Mouse (Mus musculus) midbrain, embryonic 13.5 days (tissue): ENCODE data around the gene Tcf7l2. TPM values are rescaled to one million over a fixed set of nuclear protein-coding genes. Genes with fewer than 3 reads are reported as not detected.

ENCODE experiments used
- ATAC-seq: fragments of 200-750 bp; cut with Nextera tagmentation; 2 replicates; pipeline ENCODE4 v1.8.0; 2017; ENCODE audit warnings: mild to moderate bottlenecking, moderate TSS enrichment, moderate library complexity
- H3K27ac ChIP-seq: fragments of 300-500 bp; sonication (generic); 2 replicates; pipeline ENCODE4 v1.5.1; 2015; ENCODE audit warnings: inconsistent platforms, mild to moderate bottlenecking, moderate library complexity
- H3K27me3 ChIP-seq: fragments of 300-500 bp; sonication (generic); 2 replicates; pipeline ENCODE4 v1.6.1; 2015; ENCODE audit warnings: mild to moderate bottlenecking, inconsistent platforms
- H3K36me3 ChIP-seq: fragments of 300-500 bp; sonication (generic); 2 replicates; pipeline ENCODE4 v1.6.1; 2015; ENCODE audit warnings: mild to moderate bottlenecking, inconsistent platforms
- H3K4me1 ChIP-seq: fragments of 300-500 bp; sonication (generic); replicated peaks from 2 replicates; pipeline ENCODE4 v1.6.1; 2015; ENCODE audit warnings: inconsistent platforms
- H3K4me2 ChIP-seq: fragments of 300-500 bp; sonication (generic); replicated peaks from 2 replicates; pipeline ENCODE4 v1.6.1; 2015; ENCODE audit warnings: moderate library complexity, mild to moderate bottlenecking, inconsistent platforms
- H3K4me3 ChIP-seq: fragments of 300-500 bp; sonication (generic); replicated peaks from 2 replicates; pipeline ENCODE4 v1.5.1; 2015; ENCODE audit warnings: mild to moderate bottlenecking, inconsistent platforms
- H3K9ac ChIP-seq: fragments of 300-500 bp; sonication (generic); replicated peaks from 2 replicates; pipeline ENCODE4 v1.6.1; 2015; ENCODE audit warnings: mild to moderate bottlenecking, inconsistent platforms
- H3K9me3 ChIP-seq: fragments of 300-500 bp; sonication (generic); 2 replicates; pipeline ENCODE4 v1.6.1; 2016; ENCODE audit warnings: mild to moderate bottlenecking, inconsistent platforms
- WGBS: fragments of 180-500 bp; shearing (Covaris S2); methylation state at CpG from one replicate; pipeline ENCODE4 v1.1.7; 2015; 5-methylcytosine and 5-hydroxymethylcytosine counted together
- polyA plus RNA-seq: library from polyadenylated mRNA; unstranded; fragments of >200 nt; fragmentation: Nextera tagmentation; extraction: Ambion mirVana; gene quantifications from 2 replicates; pipeline ENCODE4 v1.2.1, GENCODE M21; 2015

Gene Tcf7l2
- polyA plus RNA-seq, 1 experiment from 2014 or later = 584 TPM

DNA sequence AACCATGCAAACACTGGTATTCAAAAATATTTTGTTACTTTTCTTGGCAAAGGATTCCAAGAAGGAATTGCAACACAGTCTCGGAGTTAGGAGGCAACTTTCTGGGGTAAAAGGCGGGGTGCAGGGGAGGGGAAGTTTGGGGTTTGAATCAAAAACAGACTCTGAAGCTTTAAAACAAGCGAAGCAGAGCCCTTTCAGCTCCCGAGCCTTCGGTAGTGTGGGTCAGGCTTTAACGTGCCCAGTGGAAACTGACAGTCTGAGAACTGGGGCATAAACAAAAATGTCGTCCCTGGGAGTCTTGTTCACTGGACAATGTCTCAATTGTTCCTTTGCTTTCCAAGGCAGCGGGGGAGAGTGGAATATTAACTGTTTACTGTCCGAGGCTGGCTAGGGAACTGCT, 96.3 kb downstream of the Tcf7l2 start:
- peak overlapping the region; percentile 36 for H3K4me2 ChIP-seq
- H3K4me3 ChIP-seq = no peak overlapping the region
- H3K4me1 ChIP-seq = peaks cover 63% of the 10 kb centered on the region
- H3K27ac ChIP-seq = peak overlapping the region; percentile 72
- peak; percentile 48 for ATAC-seq
- H3K27me3 ChIP-seq = no peaks in the 10 kb centered on the region
- H3K9ac ChIP-seq = 0 out of 2 replicates have a peak overlapping the region, but pooled peaks have one; percentile 25
- H3K36me3 ChIP-seq = peaks cover 3% of the 10 kb centered on the region; the same call in 1 of the 2 replicates
- no peaks in the 10 kb centered on the region for H3K9me3 ChIP-seq
- 3% methylated on average over 9 of the region's 9 CpGs for WGBS

DNA sequence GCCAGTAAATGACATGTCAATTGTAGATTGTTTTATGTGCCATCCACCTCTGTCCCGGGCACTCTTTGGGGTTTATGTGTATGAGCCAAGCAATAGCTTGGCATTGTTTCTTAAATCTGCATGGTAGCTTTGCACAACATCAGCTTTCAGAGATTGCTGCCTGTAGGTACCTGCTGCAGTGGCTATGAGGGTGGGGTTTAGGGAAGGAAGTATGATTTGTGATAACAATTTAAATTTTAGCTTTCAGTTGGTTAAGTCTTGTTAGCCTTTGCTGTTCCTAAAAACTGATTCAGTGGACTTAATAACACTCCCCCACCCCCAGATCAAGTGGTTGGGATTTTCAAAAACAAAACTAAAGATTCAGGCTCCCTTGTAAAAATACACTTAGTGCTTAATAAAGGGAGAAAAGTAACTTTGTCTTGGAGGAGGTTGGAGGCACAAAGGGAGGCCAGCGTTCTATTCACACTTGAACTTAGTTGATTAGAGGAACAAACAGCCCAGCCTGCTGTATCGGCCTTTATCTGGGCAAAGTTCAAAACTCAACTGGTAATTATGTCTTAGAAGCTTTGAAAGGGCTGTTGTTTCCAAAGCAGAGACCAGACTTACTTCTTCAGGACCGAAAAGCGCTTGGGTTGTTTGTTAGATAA, 96.9 kb downstream of the Tcf7l2 start:
- Histone ChIP-seq H3K4me2 (peak overlapping the region; percentile 36), H3K36me3 (peaks cover 3% of the 10 kb centered on the region; the same call in 1 of the 2 replicates), H3K4me1 (peaks cover 63% of the 10 kb centered on the region), H3K4me3 (no peak overlapping the region), H3K27me3 (no peaks in the 10 kb centered on the region), H3K9ac (no peak overlapping the region), H3K9me3 (no peaks in the 10 kb centered on the region), H3K27ac (peak overlapping the region; percentile 72)
- 22% methylated on average over 5 of the region's 5 CpGs for WGBS
- no peak for ATAC-seq

- no peak overlapping the region for H3K9ac ChIP-seq
- H3K27me3 ChIP-seq = no peaks in the 10 kb centered on the region
- H3K9me3 ChIP-seq = no peaks in the 10 kb centered on the region
- no peak for ATAC-seq
- H3K4me2 ChIP-seq = no peak overlapping the region
- peaks cover 63% of the 10 kb centered on the region for H3K4me1 ChIP-seq
- H3K4me3 ChIP-seq = no peak overlapping the region
- WGBS = 70% methylated on average over 10 of the region's 10 CpGs
- no peaks in the 10 kb centered on the region for H3K36me3 ChIP-seq
- H3K27ac ChIP-seq = peak overlapping the region; percentile 72
These were observed 97.5 kb downstream of the Tcf7l2 start for GRCm38 (mm10) chr19:55839036-55839555.

DNA sequence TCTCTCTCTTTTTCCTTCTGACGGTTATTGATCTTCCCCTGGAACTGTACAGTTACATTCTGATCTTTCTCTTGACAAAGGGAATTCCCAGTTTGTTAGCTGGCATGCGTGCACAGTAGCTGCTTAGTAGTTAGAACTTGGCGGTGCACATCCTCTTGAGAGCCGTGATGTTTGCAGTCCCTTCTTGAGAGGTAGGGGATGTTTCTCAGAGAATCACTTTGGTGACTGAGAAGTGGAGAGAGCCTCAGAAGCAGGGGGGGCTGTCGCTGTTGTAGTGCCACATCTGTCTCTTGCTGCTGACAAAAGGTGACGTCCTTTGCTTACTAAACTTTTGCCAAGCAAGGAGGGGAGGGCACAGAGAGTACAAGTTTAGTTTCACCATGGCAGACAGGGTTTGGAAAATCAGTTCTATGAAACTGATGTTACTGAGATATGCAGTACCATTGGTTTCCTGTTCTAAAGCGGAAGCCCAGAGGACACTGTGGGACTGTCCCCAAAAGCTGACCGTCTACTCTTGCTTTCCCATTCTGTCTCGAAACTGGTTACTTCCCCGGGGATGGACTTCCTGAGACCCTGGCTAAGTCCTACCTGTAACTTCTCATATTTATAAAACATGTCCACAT, 99.0 kb downstream of the Tcf7l2 start:
- WGBS = 66% methylated on average over 10 of the region's 10 CpGs
- Histone ChIP-seq H3K4me1 (peaks cover 73% of the 10 kb centered on the region), H3K36me3 (no peaks in the 10 kb centered on the region), H3K9ac (no peak overlapping the region), H3K4me3 (no peak overlapping the region), H3K9me3 (no peaks in the 10 kb centered on the region), H3K27me3 (no peaks in the 10 kb centered on the region), H3K27ac (no peak overlapping the region), H3K4me2 (no peak overlapping the region)
- ATAC-seq = no peak

DNA sequence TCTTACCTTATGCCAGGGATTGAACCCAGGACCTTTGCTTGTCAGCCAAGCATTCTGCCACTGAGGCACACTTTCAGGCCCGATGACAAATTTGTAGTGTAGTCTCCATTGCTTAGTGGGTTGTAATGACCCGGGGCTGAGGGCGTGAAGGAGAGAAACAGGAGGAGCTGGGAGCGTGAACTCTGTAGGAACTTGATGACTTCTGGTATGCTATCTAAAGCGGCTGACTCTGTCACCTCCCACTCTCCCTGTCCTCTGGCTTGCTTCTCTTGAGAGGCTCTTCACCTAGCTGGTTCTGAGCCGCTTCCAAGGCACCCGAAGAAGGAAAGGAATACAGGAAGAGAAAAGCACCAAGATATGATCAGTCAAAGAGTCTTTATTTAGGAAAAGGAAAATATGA, 100.4 kb downstream of the Tcf7l2 start:
- Histone ChIP-seq H3K27me3 (no peaks in the 10 kb centered on the region), H3K4me2 (no peak overlapping the region), H3K9me3 (no peaks in the 10 kb centered on the region), H3K36me3 (no peaks in the 10 kb centered on the region), H3K4me3 (no peak overlapping the region), H3K9ac (no peak overlapping the region), H3K4me1 (peaks cover 61% of the 10 kb centered on the region), H3K27ac (no peak overlapping the region)
- 85% methylated on average over 7 of the region's 7 CpGs for WGBS
- ATAC-seq = no peak

GRCm38 (mm10) chr19:55843111-55843887, 101.7 kb downstream of the Tcf7l2 start:
- H3K27ac ChIP-seq = no peak overlapping the region
- H3K27me3 ChIP-seq = no peaks in the 10 kb centered on the region
- no peak for ATAC-seq
- no peaks in the 10 kb centered on the region for H3K36me3 ChIP-seq
- H3K9me3 ChIP-seq = no peaks in the 10 kb centered on the region
- H3K4me3 ChIP-seq = no peak overlapping the region
- no peak overlapping the region for H3K4me2 ChIP-seq
- 86% methylated on average over 11 of the region's 11 CpGs for WGBS
- H3K9ac ChIP-seq = no peak overlapping the region
- peaks cover 51% of the 10 kb centered on the region for H3K4me1 ChIP-seq

DNA sequence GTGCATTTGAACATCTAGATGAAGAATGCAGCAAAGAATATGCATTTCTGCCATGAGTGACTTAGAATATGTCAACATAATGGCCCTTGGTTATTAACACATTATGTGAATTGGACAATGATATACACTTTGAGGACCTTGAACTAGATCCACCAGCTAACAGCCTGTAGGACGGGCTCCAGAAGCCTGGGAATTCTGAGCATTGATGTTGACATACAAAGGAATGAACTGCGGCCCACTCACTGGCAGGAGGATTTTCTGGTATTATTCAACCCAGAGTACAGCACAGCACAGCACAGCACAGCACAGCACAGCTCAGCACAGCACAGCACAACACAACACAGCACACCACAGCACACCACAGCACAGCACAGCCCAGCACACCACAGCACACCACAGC, 104.1 kb downstream of the Tcf7l2 start:
- Histone ChIP-seq H3K4me1 (peaks cover 38% of the 10 kb centered on the region), H3K4me3 (no peak overlapping the region), H3K27me3 (no peaks in the 10 kb centered on the region), H3K9ac (no peak overlapping the region), H3K9me3 (no peaks in the 10 kb centered on the region), H3K36me3 (no peaks in the 10 kb centered on the region), H3K27ac (no peak overlapping the region), H3K4me2 (no peak overlapping the region)
- WGBS = 43% methylated on average over 2 of the region's 2 CpGs
- no peak for ATAC-seq

DNA sequence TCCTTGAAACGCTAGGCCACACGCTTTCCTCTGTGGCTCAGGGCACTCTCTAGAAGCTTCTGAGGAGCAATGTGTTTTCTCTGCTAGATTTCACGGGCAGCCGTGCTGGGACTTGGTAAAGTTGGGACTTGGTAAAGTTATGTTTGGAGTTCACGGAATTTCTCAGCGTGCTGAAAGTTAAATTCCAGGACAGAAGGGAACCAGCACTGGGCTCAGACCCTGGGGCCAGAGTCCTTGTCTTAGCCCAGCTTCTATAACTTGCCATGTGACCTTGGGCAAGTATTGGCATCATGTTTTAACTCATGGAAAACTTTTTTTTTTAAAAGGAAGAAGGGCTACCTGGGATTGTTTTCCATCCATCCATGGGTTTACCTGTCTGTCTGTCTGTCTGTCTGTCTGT, 104.6 kb downstream of the Tcf7l2 start:
- Histone ChIP-seq H3K4me3 (no peak overlapping the region), H3K27me3 (no peaks in the 10 kb centered on the region), H3K36me3 (no peaks in the 10 kb centered on the region), H3K9ac (no peak overlapping the region), H3K4me2 (no peak overlapping the region), H3K27ac (no peak overlapping the region), H3K9me3 (no peaks in the 10 kb centered on the region), H3K4me1 (peaks cover 39% of the 10 kb centered on the region)
- ATAC-seq = no peak
- WGBS = 84% methylated on average over 6 of the region's 6 CpGs

DNA sequence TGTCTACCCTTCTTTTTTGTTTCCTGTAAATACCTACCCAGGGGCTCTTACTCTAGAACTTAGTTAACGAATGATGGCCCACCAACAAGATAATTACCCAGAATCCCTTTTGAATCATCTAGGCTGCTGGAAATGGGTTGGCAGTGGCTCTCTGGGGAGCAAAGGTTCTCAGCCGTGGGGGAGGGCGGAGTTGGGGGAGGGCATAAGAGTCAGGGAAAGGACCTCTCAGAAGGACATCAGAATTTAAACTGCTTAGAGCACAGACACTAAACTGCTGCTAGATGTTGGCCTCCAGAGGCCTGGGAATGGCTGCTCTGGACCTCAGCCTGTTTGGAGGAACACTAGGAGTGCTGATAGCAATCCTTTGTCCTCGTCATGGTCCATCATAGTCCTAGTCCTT, 105.4 kb downstream of the Tcf7l2 start:
- no peak overlapping the region for H3K4me3 ChIP-seq
- ATAC-seq = no peak
- no peaks in the 10 kb centered on the region for H3K27me3 ChIP-seq
- H3K9me3 ChIP-seq = no peaks in the 10 kb centered on the region
- H3K4me1 ChIP-seq = peaks cover 42% of the 10 kb centered on the region
- H3K4me2 ChIP-seq = no peak overlapping the region
- no peak overlapping the region for H3K9ac ChIP-seq
- 0 out of 2 replicates have a peak overlapping the region, but pooled peaks have one; percentile 35 for H3K27ac ChIP-seq
- no peaks in the 10 kb centered on the region for H3K36me3 ChIP-seq
- WGBS = 68% methylated on average over 4 of the region's 4 CpGs

DNA sequence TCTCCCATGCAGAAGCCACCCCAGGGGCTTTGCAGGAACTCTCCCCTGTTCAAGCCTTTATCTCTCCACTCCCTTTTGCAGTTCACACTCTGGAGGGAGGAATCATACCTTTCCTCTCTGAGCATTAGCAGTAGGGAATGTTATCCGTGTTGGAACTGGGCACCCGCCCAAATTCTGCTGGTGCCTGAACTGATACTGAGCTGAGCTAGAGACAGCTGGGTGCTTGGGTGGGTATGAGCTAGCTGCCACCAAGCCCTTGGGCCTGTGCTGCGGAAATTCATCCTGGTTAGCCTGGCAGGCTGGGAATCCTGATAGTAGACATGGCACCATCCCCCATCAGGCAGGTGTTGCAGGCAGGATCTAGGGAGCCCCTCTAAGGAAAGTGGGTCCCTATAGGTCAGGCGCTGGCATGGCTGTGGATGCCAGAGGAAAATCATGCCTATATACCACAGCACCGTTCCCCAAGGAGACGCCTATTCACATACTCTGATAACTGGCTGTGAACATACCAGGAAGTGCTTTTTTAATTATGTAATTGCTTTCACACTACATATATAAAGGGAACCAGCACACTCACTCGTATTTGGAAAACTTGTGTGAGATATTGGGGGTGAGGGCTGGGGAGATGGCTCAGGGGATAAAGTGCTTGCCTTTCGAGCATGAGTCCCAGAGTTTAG, 108.9 kb downstream of the Tcf7l2 start:
- Histone ChIP-seq H3K36me3 (no peaks in the 10 kb centered on the region), H3K4me1 (peaks cover 49% of the 10 kb centered on the region), H3K9ac (no peak overlapping the region), H3K4me2 (no peak overlapping the region), H3K9me3 (no peaks in the 10 kb centered on the region), H3K4me3 (no peak overlapping the region), H3K27ac (no peak overlapping the region), H3K27me3 (no peaks in the 10 kb centered on the region)
- no peak for ATAC-seq
- 86% methylated on average over 8 of the region's 8 CpGs for WGBS

- 68% methylated on average over 19 of the region's 19 CpGs for WGBS
- H3K27me3 ChIP-seq = no peaks in the 10 kb centered on the region
- no peak overlapping the region for H3K4me3 ChIP-seq
- no peak overlapping the region for H3K9ac ChIP-seq
- no peak overlapping the region for H3K27ac ChIP-seq
- no peaks in the 10 kb centered on the region for H3K36me3 ChIP-seq
- peak; percentile 72 for ATAC-seq
- peaks cover 48% of the 10 kb centered on the region for H3K4me1 ChIP-seq
- H3K4me2 ChIP-seq = no peak overlapping the region
- no peaks in the 10 kb centered on the region for H3K9me3 ChIP-seq
These were observed 110.1 kb downstream of the Tcf7l2 start for GRCm38 (mm10) chr19:55851498-55852324.
